Mouse (Mus musculus) midbrain, embryonic 15.5 days (tissue): ENCODE data around the gene Zhx3. TPM values are rescaled to one million over a fixed set of nuclear protein-coding genes. Genes with fewer than 3 reads are reported as not detected.

Experiments used
- ATAC-seq: fragments of 200-750 bp; cut with Nextera tagmentation; replicated peaks from 2 replicates; pipeline ENCODE4 v1.8.0; 2017; ENCODE audit warnings: moderate TSS enrichment
- H3K27ac ChIP-seq: fragments of 300-500 bp; sonication (generic); 2 replicates; pipeline ENCODE4 v1.5.1; 2015; ENCODE audit warnings: mild to moderate bottlenecking, inconsistent platforms
- H3K27me3 ChIP-seq: fragments of 300-500 bp; sonication (generic); replicated peaks from 2 replicates; pipeline ENCODE4 v1.6.1; 2015; ENCODE audit warnings: inconsistent platforms
- H3K36me3 ChIP-seq: fragments of 300-500 bp; sonication (generic); replicated peaks from 2 replicates; pipeline ENCODE4 v1.6.1; 2015; ENCODE audit warnings: inconsistent platforms
- H3K4me1 ChIP-seq: fragments of 300-500 bp; sonication (generic); 2 replicates; pipeline ENCODE4 v1.6.1; 2015; ENCODE audit warnings: inconsistent platforms
- H3K4me2 ChIP-seq: fragments of 300-500 bp; sonication (generic); 2 replicates; pipeline ENCODE4 v1.6.1; 2015; ENCODE audit warnings: inconsistent platforms, mild to moderate bottlenecking, moderate library complexity
- H3K4me3 ChIP-seq: fragments of 300-500 bp; sonication (generic); 2 replicates; pipeline ENCODE4 v1.5.1; 2015; ENCODE audit warnings: mild to moderate bottlenecking, inconsistent platforms
- H3K9ac ChIP-seq: fragments of 300-500 bp; sonication (generic); 2 replicates; pipeline ENCODE4 v1.6.1; 2015; ENCODE audit warnings: mild to moderate bottlenecking, inconsistent platforms
- H3K9me3 ChIP-seq: fragments of 300-500 bp; sonication (generic); 2 replicates; pipeline ENCODE4 v1.6.1; 2016; ENCODE audit warnings: inconsistent platforms
- WGBS: fragments of 180-500 bp; shearing (Covaris S2); methylation state at CpG from one replicate; pipeline ENCODE4 v1.1.7; 2015; ENCODE audit warnings: mixed read lengths; 5-methylcytosine and 5-hydroxymethylcytosine counted together
- polyA plus RNA-seq: library from polyadenylated mRNA; unstranded; fragments of >200 nt; fragmentation: Nextera tagmentation; extraction: Ambion mirVana; gene quantifications from 2 replicates; pipeline ENCODE4 v1.2.1, GENCODE M21; 2015

The Zhx3 gene
- polyA plus RNA-seq, 1 experiment from 2014 or later: 22.5 TPM

DNA sequence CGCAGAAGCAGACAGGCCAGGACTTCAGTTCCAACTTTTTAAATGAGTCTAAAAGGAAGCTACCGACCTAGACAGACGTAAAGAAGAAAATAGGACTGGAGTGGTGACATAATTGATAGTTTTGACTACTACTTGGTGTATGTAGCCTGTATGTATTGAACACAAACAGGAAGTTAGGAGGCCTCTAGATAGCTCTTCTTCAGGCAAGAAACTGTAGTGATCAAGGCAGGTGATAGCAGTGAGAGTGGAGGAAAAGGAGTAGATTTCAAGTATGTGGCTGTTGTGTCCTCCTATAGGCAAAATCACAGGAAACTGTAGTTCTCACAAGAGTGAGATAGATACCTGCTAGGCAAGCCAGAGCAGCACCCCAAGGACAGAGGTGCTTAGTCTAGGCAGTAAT is 165.1 kb downstream of the Zhx3 start:
- H3K4me1 ChIP-seq: no peaks in the 10 kb centered on the region
- H3K9me3 ChIP-seq: no peaks in the 10 kb centered on the region
- no peak overlapping the region for H3K4me2 ChIP-seq
- H3K27ac ChIP-seq: no peak overlapping the region
- no peak overlapping the region for H3K9ac ChIP-seq
- no peak for ATAC-seq
- no peak overlapping the region for H3K4me3 ChIP-seq
- 86% methylated on average over 3 of the region's 3 CpGs for WGBS
- H3K27me3 ChIP-seq: no peaks in the 10 kb centered on the region
- peaks cover 30% of the 10 kb centered on the region; the same call in 1 of the 2 replicates for H3K36me3 ChIP-seq

DNA sequence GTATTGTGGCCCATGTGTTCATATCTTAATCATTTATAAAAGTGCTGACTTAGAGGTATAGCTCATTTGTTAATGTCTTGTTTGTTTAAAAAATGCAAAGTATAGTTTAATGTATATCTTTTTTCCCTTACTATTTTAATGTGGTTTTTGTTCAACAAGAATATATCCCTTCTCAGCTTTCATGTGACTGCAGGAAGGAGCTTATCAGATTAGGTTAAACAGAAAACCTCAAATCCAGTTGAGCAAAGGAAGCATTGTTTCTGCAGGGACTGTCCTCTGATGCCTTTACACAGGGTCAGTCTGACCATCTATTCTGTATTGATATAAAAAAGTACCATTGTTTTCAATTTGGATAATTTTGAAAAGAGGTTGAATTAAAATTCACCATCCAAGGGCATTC is 170.0 kb downstream of the Zhx3 start:
- H3K4me2 ChIP-seq: no peak overlapping the region
- no peaks in the 10 kb centered on the region for H3K27me3 ChIP-seq
- no peak for ATAC-seq
- H3K9ac ChIP-seq: no peak overlapping the region
- H3K27ac ChIP-seq: no peak overlapping the region
- H3K36me3 ChIP-seq: peaks cover 37% of the 10 kb centered on the region; the same call in 1 of the 2 replicates
- H3K9me3 ChIP-seq: no peaks in the 10 kb centered on the region
- H3K4me3 ChIP-seq: no peak overlapping the region
- no peaks in the 10 kb centered on the region for H3K4me1 ChIP-seq

GRCm38 (mm10) chr2:160701603-160702002 is 171.2 kb downstream of the Zhx3 start:
- no peaks in the 10 kb centered on the region for H3K9me3 ChIP-seq
- no peaks in the 10 kb centered on the region for H3K4me1 ChIP-seq
- no peak for ATAC-seq
- no peak overlapping the region for H3K27ac ChIP-seq
- no peak overlapping the region for H3K4me3 ChIP-seq
- no peaks in the 10 kb centered on the region for H3K27me3 ChIP-seq
- no peak overlapping the region for H3K9ac ChIP-seq
- H3K36me3 ChIP-seq: peaks cover 30% of the 10 kb centered on the region; the same call in 1 of the 2 replicates
- no peak overlapping the region for H3K4me2 ChIP-seq
- 90% methylated on average over 3 of the region's 3 CpGs for WGBS

GRCm38 (mm10) chr2:160700271-160700670 is 172.5 kb downstream of the Zhx3 start:
- Histone ChIP-seq H3K27ac (no peak overlapping the region), H3K4me1 (no peaks in the 10 kb centered on the region), H3K4me2 (no peak overlapping the region), H3K9me3 (no peaks in the 10 kb centered on the region), H3K27me3 (no peaks in the 10 kb centered on the region), H3K36me3 (peaks cover 27% of the 10 kb centered on the region; the same call in 1 of the 2 replicates), H3K9ac (no peak overlapping the region), H3K4me3 (no peak overlapping the region)
- ATAC-seq: no peak
- WGBS: 71% methylated on average over 5 of the region's 5 CpGs

Other genes starting within 250 kb of the Zhx3 start
- gene Top1, start 227.1 kb downstream of the Zhx3 start, polyA plus RNA-seq: 75.2 and 81.1 TPM in 2 replicates
- gene Plcg1, start 141.7 kb downstream of the Zhx3 start, polyA plus RNA-seq: 64.3 and 68.4 TPM in 2 replicates
- 0.36 and 0.59 TPM in 2 replicates for gene Lpin3, start 7.7 kb upstream of the Zhx3 start, polyA plus RNA-seq
- gene Emilin3, start 39.3 kb upstream of the Zhx3 start, polyA plus RNA-seq: 0.87 and 1.1 TPM in 2 replicates
- 36.9 and 40.8 TPM in 2 replicates for gene Chd6, start 236.1 kb upstream of the Zhx3 start, polyA plus RNA-seq